Mouse (Mus musculus) megakaryocyte-erythroid progenitor cell, adult 5 weeks (primary cell): ENCODE results near the gene Gm5891. TPM values are rescaled to one million over a fixed set of nuclear protein-coding genes. Genes with fewer than 3 reads are reported as not detected.

Experiments
- polyA plus RNA-seq: library from polyadenylated mRNA; stranded (reverse); fragments of >175 nt; gene quantifications from 2 replicates; pipeline ENCODE4 v1.2.3, GENCODE M21; 2012

Gene Gm5891
- polyA plus RNA-seq = not detected in 2 replicates

DNA sequence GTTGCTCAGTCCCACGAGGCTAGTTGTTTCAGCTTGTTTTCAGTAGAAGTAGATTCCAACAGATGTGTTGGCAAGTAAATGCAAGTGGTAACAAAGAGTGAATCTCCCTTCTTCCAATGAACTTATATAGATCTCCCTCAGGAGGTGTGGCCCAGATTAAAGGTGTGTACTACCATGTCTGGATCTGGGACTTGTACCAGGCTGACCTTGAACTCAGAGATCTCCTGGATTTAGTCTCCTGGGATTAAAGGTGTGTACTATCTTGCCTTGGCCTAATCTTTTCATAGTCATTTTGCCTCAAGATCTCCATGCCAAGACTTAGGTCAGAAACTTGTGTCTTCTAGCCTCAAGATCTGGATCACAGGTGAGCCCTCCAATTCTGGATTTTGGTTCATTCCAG, at the start of gene Gm5891:
Gene Gm5891 (minus strand): TSS at position 101 of the 400 bp plus-strand sequence.

Other genes with a start within 250 kb of the Gm5891 start
- not detected in 2 replicates for gene Gm4175, start 159.8 kb downstream of the Gm5891 start, polyA plus RNA-seq
- not detected in 2 replicates for gene Gm4177, start 124.6 kb downstream of the Gm5891 start, polyA plus RNA-seq
- not detected in 2 replicates for gene Vmn1r135, start 88.9 kb downstream of the Gm5891 start, polyA plus RNA-seq
- not detected in 2 replicates for gene Gm5725, start 77.0 kb downstream of the Gm5891 start, polyA plus RNA-seq
- not detected in 2 replicates for gene Vmn1r137, start 73.3 kb upstream of the Gm5891 start, polyA plus RNA-seq
- not detected in 2 replicates for gene Vmn1r138, start 107.6 kb upstream of the Gm5891 start, polyA plus RNA-seq
- gene Gm6176, start 135.0 kb upstream of the Gm5891 start, polyA plus RNA-seq = not detected in 2 replicates
- not detected in 2 replicates for gene Vmn1r139, start 147.8 kb upstream of the Gm5891 start, polyA plus RNA-seq
- not detected in 2 replicates for gene Gm16451, start 197.0 kb upstream of the Gm5891 start, polyA plus RNA-seq
- not detected in 2 replicates for gene Gm10666, start 213.4 kb upstream of the Gm5891 start, polyA plus RNA-seq
- gene Vmn1r142, start 242.7 kb upstream of the Gm5891 start, polyA plus RNA-seq = not detected in 2 replicates